Mouse (Mus musculus): ENCODE measurements around the gene Syt14.

Syt14 gene

GRCm38 (mm10) chr1:193035371-193036238, at the start of gene Syt14:
Gene Syt14, minus strand, starts transcription at chr1:193035775.
- DNase-seq (ENCODE audit: low spot score): peak; percentile 98

GRCm38 (mm10) chr1:193084016-193084415, 48.4 kb upstream of the Syt14 start:
- no peak for DNase-seq (ENCODE audit: low spot score)

- no peak for DNase-seq (ENCODE audit: low spot score)
These were observed 47.5 kb upstream of the Syt14 start for GRCm38 (mm10) chr1:193083051-193083450.

- DNase-seq (ENCODE audit: low spot score): no peak
These were observed 46.8 kb upstream of the Syt14 start for GRCm38 (mm10) chr1:193082311-193082921.

- DNase-seq (ENCODE audit: low spot score): no peak
These were observed 27.0 kb upstream of the Syt14 start for GRCm38 (mm10) chr1:193062618-193063017.

- DNase-seq (ENCODE audit: low spot score): no peak
These were observed 24.6 kb upstream of the Syt14 start for GRCm38 (mm10) chr1:193060167-193060566.

GRCm38 (mm10) chr1:193059596-193059995, 24.0 kb upstream of the Syt14 start:
- DNase-seq (ENCODE audit: low spot score): no peak

- no peak for DNase-seq (ENCODE audit: low spot score)
These were observed 18.8 kb upstream of the Syt14 start for GRCm38 (mm10) chr1:193054401-193054800.

GRCm38 (mm10) chr1:193053065-193053464, 17.5 kb upstream of the Syt14 start:
- DNase-seq (ENCODE audit: low spot score): no peak

- DNase-seq (ENCODE audit: low spot score): no peak
These were observed 12.0 kb upstream of the Syt14 start for GRCm38 (mm10) chr1:193047616-193048015.

- DNase-seq (ENCODE audit: low spot score): no peak
These were observed 7.3 kb upstream of the Syt14 start for GRCm38 (mm10) chr1:193042760-193043295.

- DNase-seq (ENCODE audit: low spot score): no peak
These were observed 614 bp downstream of the Syt14 start for GRCm38 (mm10) chr1:193034951-193035370.

- no peak for DNase-seq (ENCODE audit: low spot score)
These were observed 11.3 kb downstream of the Syt14 start for GRCm38 (mm10) chr1:193024311-193024710.

GRCm38 (mm10) chr1:193012351-193012750, 23.2 kb downstream of the Syt14 start:
- DNase-seq (ENCODE audit: low spot score): no peak

- no peak for DNase-seq (ENCODE audit: low spot score)
These were observed 24.4 kb downstream of the Syt14 start for GRCm38 (mm10) chr1:193011000-193011769.

GRCm38 (mm10) chr1:193004581-193004980, 31.0 kb downstream of the Syt14 start:
- no peak for DNase-seq (ENCODE audit: low spot score)

GRCm38 (mm10) chr1:193003953-193004352, 31.6 kb downstream of the Syt14 start:
- no peak for DNase-seq (ENCODE audit: low spot score)

- no peak for DNase-seq (ENCODE audit: low spot score)
These were observed 33.3 kb downstream of the Syt14 start for GRCm38 (mm10) chr1:193002307-193002706.

- no peak for DNase-seq (ENCODE audit: low spot score)
These were observed 34.0 kb downstream of the Syt14 start for GRCm38 (mm10) chr1:193001587-193001986.

GRCm38 (mm10) chr1:193000908-193001307, 34.7 kb downstream of the Syt14 start:
- no peak for DNase-seq (ENCODE audit: low spot score)

GRCm38 (mm10) chr1:192994179-192994873, 41.2 kb downstream of the Syt14 start:
- DNase-seq (ENCODE audit: low spot score): no peak

- DNase-seq (ENCODE audit: low spot score): no peak
These were observed 42.1 kb downstream of the Syt14 start for GRCm38 (mm10) chr1:192993491-192993890.

Data from yolk sac, embryonic 10.5 days (tissue).